Mouse (Mus musculus): ENCODE measurements around the gene Nrxn3. TPM values are rescaled to one million over a fixed set of nuclear protein-coding genes. Genes with fewer than 3 reads are reported as not detected.

Gene Nrxn3
- polyA plus RNA-seq, 1 experiment from 2014 or later, result 2.7 TPM

GRCm38 (mm10) chr12:89156086-89156757, 433.5 kb downstream of the Nrxn3 start:
- ATAC-seq (ENCODE audit: borderline replicate concordance, extremely low read depth, low FRiP score, low TSS enrichment), result peak; percentile 92
- H3K36me3 ChIP-seq, result no peaks in the 10 kb centered on the region
- peak overlapping the region; percentile 91 for H3K27ac ChIP-seq
- WGBS, result 17% methylated on average over 9 of the region's 9 CpGs
- H3K27me3 ChIP-seq, result no peaks in the 10 kb centered on the region
- no peak overlapping the region for H3K4me2 ChIP-seq
- H3K4me1 ChIP-seq, result peaks cover 7% of the 10 kb centered on the region; the same call in 1 of the 2 replicates
- H3K9me3 ChIP-seq, result no peaks in the 10 kb centered on the region
- no peak overlapping the region for H3K9ac ChIP-seq
- no peak overlapping the region for H3K4me3 ChIP-seq

GRCm38 (mm10) chr12:89159353-89159752, 436.7 kb downstream of the Nrxn3 start:
- no peaks in the 10 kb centered on the region for H3K9me3 ChIP-seq
- peak overlapping the region; percentile 49 for H3K27ac ChIP-seq
- no peaks in the 10 kb centered on the region for H3K27me3 ChIP-seq
- no peaks in the 10 kb centered on the region for H3K36me3 ChIP-seq
- H3K9ac ChIP-seq, result no peak overlapping the region
- ATAC-seq (ENCODE audit: borderline replicate concordance, extremely low read depth, low FRiP score, low TSS enrichment), result 0 out of 2 replicates have a peak, but pooled peaks have one; percentile 23
- whole genome bisulfite sequencing, result 45% methylated on average over 8 of the region's 8 CpGs
- H3K4me3 ChIP-seq, result no peak overlapping the region
- no peak overlapping the region for H3K4me2 ChIP-seq
- H3K4me1 ChIP-seq, result peaks cover 7% of the 10 kb centered on the region; the same call in 1 of the 2 replicates

- Histone ChIP-seq H3K4me2 (no peak overlapping the region), H3K36me3 (no peaks in the 10 kb centered on the region), H3K27me3 (no peaks in the 10 kb centered on the region), H3K4me1 (no peaks in the 10 kb centered on the region), H3K4me3 (no peak overlapping the region), H3K27ac (no peak overlapping the region), H3K9me3 (no peaks in the 10 kb centered on the region), H3K9ac (no peak overlapping the region)
- ATAC-seq (ENCODE audit: borderline replicate concordance, extremely low read depth, low FRiP score, low TSS enrichment), result no peak
- WGBS, result 65% methylated on average over 12 of the region's 12 CpGs
Measured at GRCm38 (mm10) chr12:89174306-89175159, 451.9 kb downstream of the Nrxn3 start.

- Histone ChIP-seq H3K9me3 (no peaks in the 10 kb centered on the region), H3K27me3 (no peaks in the 10 kb centered on the region), H3K4me1 (peaks cover 9% of the 10 kb centered on the region; the same call in 1 of the 2 replicates), H3K36me3 (no peaks in the 10 kb centered on the region), H3K27ac (0 out of 2 replicates have a peak overlapping the region, but pooled peaks have one; percentile 24), H3K4me2 (no peak overlapping the region; the same call in 1 of the 2 replicates), H3K9ac (no peak overlapping the region), H3K4me3 (no peak overlapping the region)
- ATAC-seq (ENCODE audit: borderline replicate concordance, extremely low read depth, low FRiP score, low TSS enrichment), result peak; percentile 52; the same call in 1 of the 2 replicates
- WGBS, result 33% methylated on average over 13 of the region's 13 CpGs
Measured at GRCm38 (mm10) chr12:89179970-89180666, 457.4 kb downstream of the Nrxn3 start.

GRCm38 (mm10) chr12:89181157-89181561, 458.5 kb downstream of the Nrxn3 start:
- Histone ChIP-seq H3K9ac (no peak overlapping the region), H3K27me3 (no peaks in the 10 kb centered on the region), H3K27ac (no peak overlapping the region), H3K9me3 (no peaks in the 10 kb centered on the region), H3K4me2 (no peak overlapping the region), H3K36me3 (no peaks in the 10 kb centered on the region), H3K4me3 (no peak overlapping the region), H3K4me1 (peaks cover 9% of the 10 kb centered on the region; the same call in 1 of the 2 replicates)
- WGBS, result 78% methylated on average over 2 of the region's 2 CpGs
- ATAC-seq (ENCODE audit: borderline replicate concordance, extremely low read depth, low FRiP score, low TSS enrichment), result no peak

GRCm38 (mm10) chr12:89198764-89199525, 476.3 kb downstream of the Nrxn3 start:
- H3K36me3 ChIP-seq, result no peaks in the 10 kb centered on the region
- H3K27ac ChIP-seq, result no peak overlapping the region
- H3K4me1 ChIP-seq, result no peaks in the 10 kb centered on the region
- no peaks in the 10 kb centered on the region for H3K9me3 ChIP-seq
- 81% methylated on average over 10 of the region's 10 CpGs for WGBS
- no peak overlapping the region for H3K4me3 ChIP-seq
- no peak overlapping the region for H3K4me2 ChIP-seq
- ATAC-seq (ENCODE audit: borderline replicate concordance, extremely low read depth, low FRiP score, low TSS enrichment), result no peak
- H3K9ac ChIP-seq, result no peak overlapping the region
- no peaks in the 10 kb centered on the region for H3K27me3 ChIP-seq

- no peaks in the 10 kb centered on the region for H3K36me3 ChIP-seq
- no peak overlapping the region for H3K4me2 ChIP-seq
- no peak for ATAC-seq (ENCODE audit: borderline replicate concordance, extremely low read depth, low FRiP score, low TSS enrichment)
- H3K27ac ChIP-seq, result no peak overlapping the region
- H3K4me3 ChIP-seq, result no peak overlapping the region
- H3K9ac ChIP-seq, result no peak overlapping the region
- H3K4me1 ChIP-seq, result no peaks in the 10 kb centered on the region
- H3K9me3 ChIP-seq, result no peaks in the 10 kb centered on the region
- H3K27me3 ChIP-seq, result no peaks in the 10 kb centered on the region
- WGBS, result 24% methylated on average over 2 of the region's 2 CpGs
Measured at GRCm38 (mm10) chr12:89211608-89212007, 488.9 kb downstream of the Nrxn3 start.

- no peaks in the 10 kb centered on the region for H3K27me3 ChIP-seq
- no peak overlapping the region for H3K9ac ChIP-seq
- ATAC-seq (ENCODE audit: borderline replicate concordance, extremely low read depth, low FRiP score, low TSS enrichment), result peak; percentile 90
- no peak overlapping the region for H3K4me3 ChIP-seq
- H3K36me3 ChIP-seq, result no peaks in the 10 kb centered on the region
- H3K9me3 ChIP-seq, result no peaks in the 10 kb centered on the region
- no peaks in the 10 kb centered on the region for H3K4me1 ChIP-seq
- 12% methylated on average over 1 of the region's 1 CpGs for WGBS
- no peak overlapping the region for H3K4me2 ChIP-seq
- H3K27ac ChIP-seq, result no peak overlapping the region
Measured at GRCm38 (mm10) chr12:89239826-89240225, 517.1 kb downstream of the Nrxn3 start.

GRCm38 (mm10) chr12:89241554-89241953, 518.9 kb downstream of the Nrxn3 start:
- Histone ChIP-seq H3K4me3 (no peak overlapping the region), H3K36me3 (no peaks in the 10 kb centered on the region), H3K4me2 (no peak overlapping the region), H3K9me3 (no peaks in the 10 kb centered on the region), H3K9ac (no peak overlapping the region), H3K27ac (no peak overlapping the region), H3K4me1 (no peaks in the 10 kb centered on the region), H3K27me3 (no peaks in the 10 kb centered on the region)
- ATAC-seq (ENCODE audit: borderline replicate concordance, extremely low read depth, low FRiP score, low TSS enrichment), result no peak

GRCm38 (mm10) chr12:89242476-89242875, 519.8 kb downstream of the Nrxn3 start:
- H3K4me3 ChIP-seq, result no peak overlapping the region
- no peak overlapping the region for H3K4me2 ChIP-seq
- H3K4me1 ChIP-seq, result no peaks in the 10 kb centered on the region
- H3K9me3 ChIP-seq, result no peaks in the 10 kb centered on the region
- no peaks in the 10 kb centered on the region for H3K27me3 ChIP-seq
- no peak for ATAC-seq (ENCODE audit: borderline replicate concordance, extremely low read depth, low FRiP score, low TSS enrichment)
- H3K27ac ChIP-seq, result no peak overlapping the region
- no peak overlapping the region for H3K9ac ChIP-seq
- 41% methylated on average over 1 of the region's 1 CpGs for WGBS
- H3K36me3 ChIP-seq, result no peaks in the 10 kb centered on the region

- ATAC-seq (ENCODE audit: borderline replicate concordance, extremely low read depth, low FRiP score, low TSS enrichment), result no peak
- H3K4me3 ChIP-seq, result no peak overlapping the region
- WGBS, result 57% methylated on average over 4 of the region's 4 CpGs
- no peaks in the 10 kb centered on the region for H3K27me3 ChIP-seq
- no peaks in the 10 kb centered on the region for H3K4me1 ChIP-seq
- no peak overlapping the region for H3K4me2 ChIP-seq
- no peaks in the 10 kb centered on the region for H3K9me3 ChIP-seq
- no peaks in the 10 kb centered on the region for H3K36me3 ChIP-seq
- H3K27ac ChIP-seq, result no peak overlapping the region
- H3K9ac ChIP-seq, result no peak overlapping the region
Measured at GRCm38 (mm10) chr12:89255275-89255892, 532.7 kb downstream of the Nrxn3 start.

Data from lung, embryonic 15.5 days (tissue).